Mouse (Mus musculus) spleen, adult 2 months (tissue): Measurements from ENCODE around the gene Nos1. TPM values are rescaled to one million over a fixed set of nuclear protein-coding genes. Genes with fewer than 3 reads are reported as not detected.

Experiments
- DNase-seq, 2 experiments: peaks; one replicate each; pipeline versions ENCODE4 v3.0.0 to v3.0.0-alpha.2; 2012 to 2021; ENCODE audit warnings: low spot score in 2 of 2, low read depth in 1 of 2
- H3K27ac ChIP-seq: fragments of 200-500 bp; 2 replicates; pipeline ENCODE4 v1.5.1; 2012; ENCODE audit warnings: low read length, inconsistent platforms; ENCODE audit not compliant: insufficient read depth
- H3K27me3 ChIP-seq: fragments of 200-500 bp; 2 replicates; pipeline ENCODE4 v1.6.1; 2012; ENCODE audit warnings: mild to moderate bottlenecking, moderate library complexity, low read length, inconsistent platforms; ENCODE audit not compliant: control insufficient read depth, insufficient read depth
- H3K36me3 ChIP-seq: fragments of 200-500 bp; 2 replicates; pipeline ENCODE4 v1.6.1; 2012; ENCODE audit warnings: mild to moderate bottlenecking, low read length, inconsistent platforms; ENCODE audit not compliant: control insufficient read depth, insufficient read depth
- H3K4me1 ChIP-seq: fragments of 200-500 bp; 2 replicates; pipeline ENCODE4 v1.6.1; 2011; ENCODE audit warnings: inconsistent platforms; ENCODE audit not compliant: control insufficient read depth, insufficient read depth, insufficient read length
- H3K4me3 ChIP-seq: fragments of 200-500 bp; 2 replicates; pipeline ENCODE4 v1.5.1; 2011; ENCODE audit warnings: mild to moderate bottlenecking, inconsistent platforms; ENCODE audit not compliant: insufficient read depth, insufficient read length; ENCODE audit errors: extremely low read depth
- CTCF ChIP-seq: fragments of 200-500 bp; IDR thresholded peaks from 2 replicates; pipeline ENCODE4 v1.5.1; 2011; ENCODE audit warnings: mild to moderate bottlenecking, inconsistent platforms; ENCODE audit not compliant: insufficient read depth, insufficient read length, insufficient replicate concordance; ENCODE audit errors: extremely low read depth
- POLR2A ChIP-seq: fragments of 200-500 bp; IDR thresholded peaks from 2 replicates; pipeline ENCODE4 v1.6.1; 2011; ENCODE audit warnings: low read depth, low read length, inconsistent platforms
- WGBS: fragments of 180-500 bp; shearing (Covaris S2); methylation state at CpG from one replicate; pipeline ENCODE4 v1.1.7; 2018; 5-methylcytosine and 5-hydroxymethylcytosine counted together
- polyA plus RNA-seq: library from polyadenylated mRNA; depleted of rRNA; stranded (reverse); fragments of >200 nt; gene quantifications from 2 replicates; pipeline ENCODE4 v1.2.3, GENCODE M21; 2012

Nos1 gene
- polyA plus RNA-seq, 1 experiment: 0.37 TPM

- no peak for DNase-seq
- Histone ChIP-seq H3K27me3 (no peaks in the 10 kb centered on the region), H3K36me3 (no peaks in the 10 kb centered on the region), H3K4me3 (no peak overlapping the region), H3K27ac (no peak overlapping the region), H3K4me1 (no peaks in the 10 kb centered on the region)
- WGBS: 82% methylated on average over 4 of the region's 4 CpGs
- no peak for TF ChIP-seq POLR2A
Measured at GRCm38 (mm10) chr5:117905728-117906127, 124.9 kb downstream of the Nos1 start.

DNA sequence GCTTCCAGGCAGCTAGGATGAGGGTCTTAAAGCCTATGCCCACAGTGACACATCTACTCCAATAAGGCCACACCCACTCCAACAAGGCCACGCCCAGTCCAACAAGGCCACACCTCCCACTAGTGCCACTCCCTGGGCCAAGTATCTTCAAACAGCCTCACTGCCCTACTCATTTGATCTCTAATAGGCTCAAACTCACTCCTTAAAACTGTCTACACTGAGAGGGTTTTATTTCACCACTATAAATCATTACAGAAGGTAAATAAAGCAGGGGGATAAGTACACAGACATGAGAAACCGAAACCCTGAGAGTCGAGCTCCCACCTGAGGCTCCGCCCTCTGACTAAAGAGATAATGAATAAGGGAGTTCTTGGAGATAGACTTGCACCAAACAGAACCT is 128.7 kb downstream of the Nos1 start:
- DNase-seq: no peak
- no peaks in the 10 kb centered on the region for H3K27me3 ChIP-seq
- H3K4me1 ChIP-seq: no peaks in the 10 kb centered on the region
- 68% methylated on average over 4 of the region's 4 CpGs for WGBS
- no peaks in the 10 kb centered on the region for H3K36me3 ChIP-seq
- H3K4me3 ChIP-seq: no peak overlapping the region
- TF ChIP-seq POLR2A: no peak
- TF ChIP-seq CTCF: no peak
- H3K27ac ChIP-seq: no peak overlapping the region

GRCm38 (mm10) chr5:117916349-117916748 is 135.5 kb downstream of the Nos1 start:
- Histone ChIP-seq H3K27ac (no peak overlapping the region), H3K4me1 (no peaks in the 10 kb centered on the region), H3K27me3 (no peaks in the 10 kb centered on the region), H3K36me3 (no peaks in the 10 kb centered on the region), H3K4me3 (no peak overlapping the region)
- DNase-seq: no peak
- WGBS: 13% methylated on average over 5 of the region's 5 CpGs
- no peak for TF ChIP-seq POLR2A
- no peak for TF ChIP-seq CTCF

GRCm38 (mm10) chr5:117916906-117917305 is 136.1 kb downstream of the Nos1 start:
- WGBS: 59% methylated on average over 3 of the region's 3 CpGs
- Histone ChIP-seq H3K27ac (no peak overlapping the region), H3K4me3 (no peak overlapping the region), H3K4me1 (no peaks in the 10 kb centered on the region), H3K36me3 (no peaks in the 10 kb centered on the region), H3K27me3 (no peaks in the 10 kb centered on the region)
- no peak for DNase-seq
- no peak for TF ChIP-seq POLR2A

DNA sequence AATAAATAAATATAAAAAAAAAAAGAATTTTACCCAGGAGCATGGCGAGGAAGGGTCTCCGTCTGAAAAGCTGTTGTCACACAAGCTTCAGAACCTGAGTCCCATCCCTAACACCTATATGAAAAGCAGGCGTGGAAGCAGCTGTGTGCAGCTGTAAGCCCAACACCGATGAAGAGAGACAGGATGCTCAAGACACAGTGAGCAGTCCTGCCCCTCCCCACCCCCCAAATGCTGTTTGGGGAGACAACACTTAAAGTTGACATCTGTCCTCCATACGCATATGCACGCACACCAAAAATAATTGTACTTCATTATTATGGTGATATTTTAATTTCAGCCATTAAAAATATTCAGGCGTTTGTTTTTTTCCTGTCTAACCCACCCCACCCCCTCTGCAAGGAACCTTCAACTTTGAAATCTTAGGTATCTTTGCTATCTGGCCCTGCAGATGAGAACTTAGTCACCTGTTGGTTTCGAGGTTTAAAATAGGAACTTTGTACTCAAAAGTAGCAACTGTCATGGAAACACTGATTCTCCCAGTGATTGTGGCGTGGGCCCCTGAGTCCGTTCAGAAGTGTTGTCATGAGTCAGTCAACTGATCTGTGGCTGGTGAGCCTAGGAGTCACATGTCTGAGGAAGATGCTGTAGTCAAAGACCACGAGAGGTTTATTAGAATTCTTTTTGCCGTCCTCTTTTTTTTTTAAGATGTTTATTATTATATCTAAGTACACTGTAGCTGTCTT is 141.1 kb downstream of the Nos1 start:
- 57% methylated on average over 12 of the region's 12 CpGs for WGBS
- Histone ChIP-seq H3K4me3 (no peak overlapping the region), H3K27me3 (no peaks in the 10 kb centered on the region), H3K36me3 (no peaks in the 10 kb centered on the region), H3K27ac (no peak overlapping the region), H3K4me1 (no peaks in the 10 kb centered on the region; the same call in 1 of the 2 replicates)
- no peak for DNase-seq
- TF ChIP-seq POLR2A: no peak

GRCm38 (mm10) chr5:117923688-117924087 is 142.9 kb downstream of the Nos1 start:
- Histone ChIP-seq H3K4me3 (no peak overlapping the region), H3K4me1 (no peaks in the 10 kb centered on the region; the same call in 1 of the 2 replicates), H3K27ac (no peak overlapping the region), H3K27me3 (no peaks in the 10 kb centered on the region), H3K36me3 (no peaks in the 10 kb centered on the region)
- DNase-seq: no peak
- 44% methylated on average over 6 of the region's 6 CpGs for WGBS
- no peak for TF ChIP-seq CTCF
- TF ChIP-seq POLR2A: no peak

DNA sequence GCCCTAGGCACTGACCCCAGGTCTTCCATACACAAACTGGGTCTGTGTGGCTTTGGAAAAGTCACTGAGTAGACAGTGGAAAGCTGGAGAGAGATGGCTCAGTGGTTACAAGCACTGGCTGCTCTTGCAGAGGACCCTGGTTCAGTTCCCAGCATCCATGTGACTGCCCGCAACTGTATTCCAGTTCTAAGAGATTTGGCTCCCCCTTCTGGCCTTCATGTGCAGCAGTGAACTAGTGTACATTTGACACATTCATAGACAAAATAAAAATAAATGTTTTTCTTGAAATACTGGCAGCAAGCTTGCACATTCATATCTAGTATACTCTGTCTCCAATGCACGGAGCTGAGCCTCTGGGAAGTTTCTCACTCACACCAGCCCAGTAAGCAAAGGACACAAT is 147.7 kb downstream of the Nos1 start:
- DNase-seq: no peak
- H3K4me3 ChIP-seq: no peak overlapping the region
- TF ChIP-seq POLR2A (no peak), CTCF (no peak)
- H3K36me3 ChIP-seq: no peaks in the 10 kb centered on the region
- H3K4me1 ChIP-seq: no peaks in the 10 kb centered on the region
- no peak overlapping the region for H3K27ac ChIP-seq
- H3K27me3 ChIP-seq: no peaks in the 10 kb centered on the region
- WGBS: 94% methylated on average over 2 of the region's 2 CpGs
